Mouse (Mus musculus): ENCODE results near the gene Guk1.

DNA sequence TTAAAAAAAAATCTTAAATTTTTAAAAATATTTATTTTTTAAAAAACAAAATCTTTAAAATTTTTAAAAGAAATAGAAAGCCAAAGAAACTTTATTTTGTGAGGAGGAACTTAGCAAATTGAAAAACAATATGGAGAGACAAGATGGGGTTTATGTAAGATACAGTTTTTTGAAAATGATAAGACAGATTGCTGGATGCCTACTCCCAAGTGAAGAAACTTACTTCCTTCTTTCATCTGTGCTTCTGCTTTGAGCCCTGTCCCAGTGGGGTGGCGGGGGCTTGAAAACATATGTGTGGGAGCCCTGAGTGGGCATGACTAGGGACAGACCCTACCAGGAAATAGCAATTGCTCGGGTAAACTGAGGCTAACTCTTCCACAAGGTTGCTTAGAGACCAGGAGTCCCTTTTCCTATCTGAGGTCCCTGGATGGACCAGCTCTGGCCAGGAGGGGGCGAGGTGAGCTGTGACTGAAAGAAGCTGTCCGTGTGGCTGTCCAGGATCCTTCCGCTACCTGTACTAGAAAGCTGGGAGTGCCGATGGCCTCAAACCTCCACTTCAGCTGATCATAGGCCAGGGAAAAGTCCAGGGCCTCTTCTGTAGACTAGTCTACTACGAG, 38.2 kb upstream of the Guk1 start:
- TF ChIP-seq CTCF (IDR thresholded peaks at IDR 0.05; ENCODE audit: extremely low read depth, insufficient read depth, low read length) (peak; percentile 60), POLR2A (IDR thresholded peaks at IDR 0.05; ENCODE audit: extremely low read depth, insufficient read depth, low read length) (no peak)
